Mouse (Mus musculus): ENCODE measurements around the gene Nol9.

DNA sequence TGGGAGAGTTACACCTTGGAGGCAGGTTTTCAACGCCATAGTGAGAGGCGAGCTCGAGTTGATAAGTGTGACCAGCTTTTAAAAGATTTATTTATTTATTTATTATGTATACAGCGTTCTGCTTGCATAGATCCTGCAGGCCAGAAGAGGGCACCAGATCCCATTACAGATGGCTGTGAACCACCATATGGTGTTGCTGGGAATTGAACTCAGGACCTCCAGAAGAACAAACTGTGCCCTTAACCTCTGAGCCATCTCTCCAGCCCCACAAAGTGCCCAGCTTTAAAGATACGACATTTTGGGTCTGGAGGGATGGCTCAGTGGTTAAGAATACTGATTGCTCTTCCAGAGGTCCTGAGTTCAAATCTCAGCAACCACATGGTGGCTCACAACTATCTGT, 10.0 kb upstream of the Nol9 start:
- TF ChIP-seq POLR2A (IDR thresholded peaks at IDR 0.05; ENCODE audit: low read depth, low read length) (no peak), CTCF (IDR thresholded peaks at IDR 0.05; ENCODE audit: borderline replicate concordance, insufficient read depth, low read length) (no peak)

Data from embryonic fibroblast, embryonic 13.5 days (primary cell).